Mouse (Mus musculus): ENCODE data around the gene Rbbp8nl. TPM values are rescaled to one million over a fixed set of nuclear protein-coding genes. Genes with fewer than 3 reads are reported as not detected.

Gene Rbbp8nl
- polyA plus RNA-seq, 1 experiment from 2014 or later: 0.68 TPM

DNA sequence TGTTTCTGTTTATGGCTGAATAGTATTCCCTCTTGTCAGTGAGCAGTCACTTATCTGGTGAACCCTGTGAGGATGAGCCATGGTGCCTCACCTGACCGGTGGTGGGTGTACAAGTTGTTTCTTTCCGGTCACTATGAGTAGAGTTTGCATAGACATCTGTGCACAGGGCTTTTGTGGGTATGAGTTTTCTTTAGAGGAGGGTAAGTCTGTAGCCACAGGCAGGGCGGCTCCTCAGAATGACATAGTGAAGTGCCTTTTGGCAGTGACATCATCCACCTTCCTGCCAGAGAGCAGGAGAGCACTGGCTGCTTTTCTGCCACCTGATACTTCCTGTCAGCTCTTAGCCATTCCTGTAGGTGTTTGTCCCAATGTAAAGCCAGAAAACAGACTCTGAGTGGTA is 15.8 kb upstream of the Rbbp8nl start:
- Histone ChIP-seq H3K36me3 (no peaks in the 10 kb centered on the region), H3K27me3 (ENCODE audit: insufficient read depth, poor library complexity, severe bottlenecking) (no peaks in the 10 kb centered on the region), H3K9me3 (no peaks in the 10 kb centered on the region), H3K4me1 (peaks cover 52% of the 10 kb centered on the region), H3K4me3 (no peak overlapping the region), H3K27ac (no peak overlapping the region)
- no peak for DNase-seq (ENCODE audit: low spot score)
- WGBS: 78% methylated on average over 3 of the region's 3 CpGs

DNA sequence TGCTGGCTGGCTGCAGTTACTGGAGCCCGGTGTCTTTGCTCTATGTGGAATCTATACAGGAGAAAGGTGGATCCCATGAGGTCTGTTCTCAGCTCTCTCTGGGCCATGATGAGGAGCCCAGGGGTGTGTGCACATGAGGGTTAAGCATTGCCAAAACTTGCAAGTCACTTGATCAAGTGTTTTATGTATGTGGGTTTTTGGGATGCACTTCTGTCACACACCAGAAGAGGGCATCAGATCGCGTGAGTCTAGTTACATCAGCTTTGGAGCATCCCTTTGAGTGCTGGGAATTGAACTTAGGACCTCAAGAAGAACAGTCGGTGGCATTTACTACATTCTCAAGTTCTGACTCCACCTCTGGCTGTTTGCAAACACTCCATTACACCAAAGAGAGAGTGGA is 14.9 kb upstream of the Rbbp8nl start:
- no peaks in the 10 kb centered on the region for H3K27me3 ChIP-seq (ENCODE audit: insufficient read depth, poor library complexity, severe bottlenecking)
- WGBS: 56% methylated on average over 4 of the region's 4 CpGs
- no peak overlapping the region for H3K4me3 ChIP-seq
- no peak for DNase-seq (ENCODE audit: low spot score)
- peaks cover 56% of the 10 kb centered on the region for H3K4me1 ChIP-seq
- peak overlapping the region; percentile 78; the same call in 1 of the 2 replicates for H3K27ac ChIP-seq
- no peaks in the 10 kb centered on the region for H3K36me3 ChIP-seq
- no peaks in the 10 kb centered on the region for H3K9me3 ChIP-seq

DNA sequence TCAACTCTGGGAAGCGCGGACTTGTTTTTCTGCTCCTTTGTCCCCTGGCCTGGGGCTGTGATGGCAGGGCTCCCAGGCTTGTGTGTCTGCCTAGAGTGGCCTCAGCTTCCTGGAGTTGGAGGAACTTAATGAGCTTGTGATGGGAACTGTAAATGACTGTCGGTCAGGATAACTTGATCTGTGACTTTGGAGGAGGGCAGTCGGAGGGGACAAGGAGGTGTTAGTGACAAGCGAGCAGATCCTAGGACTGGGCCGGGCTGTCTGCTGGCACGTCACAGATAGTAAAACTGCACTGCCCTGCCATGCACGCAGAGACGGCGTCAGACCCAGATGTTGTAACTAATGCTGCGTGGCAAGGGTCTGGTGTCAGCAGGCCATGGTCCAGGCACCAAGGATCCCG is 13.8 kb upstream of the Rbbp8nl start:
- no peaks in the 10 kb centered on the region for H3K9me3 ChIP-seq
- 54% methylated on average over 12 of the region's 12 CpGs for WGBS
- H3K4me1 ChIP-seq: peaks cover 52% of the 10 kb centered on the region
- H3K27me3 ChIP-seq (ENCODE audit: insufficient read depth, poor library complexity, severe bottlenecking): no peaks in the 10 kb centered on the region
- no peak for DNase-seq (ENCODE audit: low spot score)
- no peak overlapping the region for H3K4me3 ChIP-seq
- no peaks in the 10 kb centered on the region for H3K36me3 ChIP-seq
- H3K27ac ChIP-seq: peak overlapping the region; percentile 78

DNA sequence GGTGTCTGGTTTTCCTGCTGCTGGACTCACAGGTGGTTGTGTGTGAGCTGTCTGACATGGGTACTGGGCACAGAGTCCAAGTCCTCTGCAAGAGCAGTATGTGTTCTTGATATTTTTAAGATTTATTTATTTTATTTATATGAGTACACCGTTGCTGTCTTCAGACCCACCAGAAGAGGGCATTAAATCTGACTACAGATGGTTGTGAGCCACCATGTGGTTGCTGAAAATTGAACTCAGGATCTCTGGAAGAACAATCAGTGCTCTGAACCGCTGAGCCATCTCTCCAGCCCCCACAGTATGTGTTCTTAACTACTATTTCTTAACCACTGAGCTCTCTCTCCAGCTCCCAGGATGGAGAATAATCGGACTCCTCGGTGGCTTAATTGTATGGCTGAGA is 12.5 kb upstream of the Rbbp8nl start:
- Histone ChIP-seq H3K9me3 (no peaks in the 10 kb centered on the region), H3K4me1 (peaks cover 46% of the 10 kb centered on the region), H3K4me3 (no peak overlapping the region), H3K36me3 (no peaks in the 10 kb centered on the region), H3K27ac (no peak overlapping the region), H3K27me3 (ENCODE audit: insufficient read depth, poor library complexity, severe bottlenecking) (no peaks in the 10 kb centered on the region)
- WGBS: 76% methylated on average over 4 of the region's 4 CpGs
- no peak for DNase-seq (ENCODE audit: low spot score)

DNA sequence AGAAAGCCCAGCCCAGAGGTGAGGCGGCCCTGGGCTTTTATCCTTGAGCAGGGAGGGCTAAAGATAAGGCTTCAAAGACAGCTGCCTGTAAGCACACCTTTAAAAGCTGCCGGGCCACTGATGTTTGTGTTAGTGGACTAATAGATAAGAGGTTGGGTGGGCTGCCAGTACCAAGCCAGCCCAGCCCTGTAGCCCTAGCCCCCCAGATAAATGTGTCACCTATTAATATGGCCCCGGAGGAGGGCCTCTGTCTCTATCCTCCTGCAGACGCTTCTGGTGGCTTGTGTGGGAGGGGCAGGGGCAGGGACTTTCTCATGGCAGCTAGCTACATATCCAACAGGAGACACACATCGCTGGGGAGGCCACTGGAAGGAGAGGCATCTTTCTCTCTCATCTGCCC is 11.1 kb upstream of the Rbbp8nl start:
- DNase-seq (ENCODE audit: low spot score): no peak
- Histone ChIP-seq H3K36me3 (no peaks in the 10 kb centered on the region), H3K4me3 (0 out of 2 replicates have a peak overlapping the region, but pooled peaks have one; percentile 3), H3K27me3 (ENCODE audit: insufficient read depth, poor library complexity, severe bottlenecking) (no peaks in the 10 kb centered on the region), H3K4me1 (peaks cover 40% of the 10 kb centered on the region), H3K27ac (0 out of 2 replicates have a peak overlapping the region, but pooled peaks have one; percentile 23), H3K9me3 (no peaks in the 10 kb centered on the region)
- WGBS: 16% methylated on average over 5 of the region's 5 CpGs

DNA sequence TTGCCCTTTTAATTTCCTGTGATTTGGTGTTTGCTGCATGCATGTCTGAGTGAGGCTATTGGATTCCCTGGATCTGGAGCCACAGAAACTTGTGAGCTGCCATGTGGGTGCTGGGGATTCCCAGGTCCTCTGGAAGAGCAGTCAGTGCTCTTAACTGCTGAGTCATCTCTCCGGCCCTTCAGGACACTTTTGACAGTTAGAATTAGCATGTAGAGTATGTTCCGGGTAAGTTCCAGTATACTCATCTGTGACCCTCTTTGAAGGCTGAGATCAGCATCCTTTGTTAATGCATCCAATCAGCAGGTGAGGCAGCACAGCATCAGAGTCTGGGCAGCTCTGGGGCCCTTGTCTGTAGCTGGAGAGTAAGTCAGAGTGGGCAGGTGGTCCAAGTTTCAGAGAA is 10.6 kb upstream of the Rbbp8nl start:
- WGBS: 45% methylated on average over 2 of the region's 2 CpGs
- DNase-seq (ENCODE audit: low spot score): no peak

DNA sequence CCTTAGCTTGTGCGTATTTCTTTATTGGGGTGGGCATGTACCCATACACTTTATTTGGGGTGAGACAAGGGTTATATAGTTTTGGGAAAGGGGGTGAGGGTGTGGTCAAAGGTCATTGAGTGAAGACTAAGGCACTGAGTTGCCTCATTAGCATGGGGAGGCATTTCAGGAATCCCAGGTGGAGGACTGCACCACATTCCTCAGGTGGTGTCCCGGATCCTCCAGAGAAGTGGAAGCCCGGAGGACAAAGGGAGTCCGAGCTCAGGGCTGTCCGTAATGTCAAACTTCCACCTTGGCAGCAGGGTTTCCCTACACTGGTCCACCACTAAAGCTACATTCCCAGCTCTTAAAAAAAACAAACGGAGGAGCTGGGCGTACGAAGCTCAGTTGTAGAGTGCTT is 3.2 kb upstream of the Rbbp8nl start:
- Histone ChIP-seq H3K27me3 (ENCODE audit: insufficient read depth, poor library complexity, severe bottlenecking) (no peaks in the 10 kb centered on the region), H3K4me1 (peaks cover 34% of the 10 kb centered on the region), H3K9me3 (no peaks in the 10 kb centered on the region), H3K27ac (no peak overlapping the region), H3K36me3 (no peaks in the 10 kb centered on the region), H3K4me3 (no peak overlapping the region)
- no peak for DNase-seq (ENCODE audit: low spot score)
- 76% methylated on average over 8 of the region's 8 CpGs for WGBS

More for the DNA sequence above, 10.6 kb upstream of the Rbbp8nl start:
- H3K4me1 ChIP-seq: peaks cover 40% of the 10 kb centered on the region
- no peaks in the 10 kb centered on the region for H3K9me3 ChIP-seq
- no peaks in the 10 kb centered on the region for H3K27me3 ChIP-seq (ENCODE audit: insufficient read depth, poor library complexity, severe bottlenecking)
- H3K4me3 ChIP-seq: no peak overlapping the region
- no peaks in the 10 kb centered on the region for H3K36me3 ChIP-seq
- H3K27ac ChIP-seq: 0 out of 2 replicates have a peak overlapping the region, but pooled peaks have one; percentile 23

DNA sequence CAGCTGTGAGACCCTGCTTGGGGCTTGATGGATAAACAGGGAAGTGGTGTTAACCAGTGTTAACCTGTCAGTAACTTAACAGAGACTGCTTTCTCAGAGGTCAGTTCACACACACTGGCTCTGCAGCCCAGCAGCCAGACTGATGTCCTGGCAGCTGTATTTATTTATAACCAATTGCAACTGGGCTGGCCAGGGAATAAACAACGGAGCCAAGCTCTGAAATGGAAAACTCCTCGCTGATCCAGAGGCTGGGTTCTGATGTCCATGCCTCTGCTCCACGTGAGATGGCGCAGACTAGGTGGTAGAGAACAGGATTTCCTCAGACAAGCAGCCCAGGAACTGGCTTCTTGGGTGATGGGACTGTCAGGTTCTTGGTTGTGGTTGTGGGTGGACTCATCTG is 2.3 kb upstream of the Rbbp8nl start:
- Histone ChIP-seq H3K36me3 (no peaks in the 10 kb centered on the region), H3K4me3 (no peak overlapping the region), H3K9me3 (no peaks in the 10 kb centered on the region), H3K27me3 (ENCODE audit: insufficient read depth, poor library complexity, severe bottlenecking) (no peaks in the 10 kb centered on the region), H3K4me1 (peaks cover 34% of the 10 kb centered on the region), H3K27ac (peak overlapping the region; percentile 67; the same call in 1 of the 2 replicates)
- DNase-seq (ENCODE audit: low spot score): no peak
- 66% methylated on average over 4 of the region's 4 CpGs for WGBS

DNA sequence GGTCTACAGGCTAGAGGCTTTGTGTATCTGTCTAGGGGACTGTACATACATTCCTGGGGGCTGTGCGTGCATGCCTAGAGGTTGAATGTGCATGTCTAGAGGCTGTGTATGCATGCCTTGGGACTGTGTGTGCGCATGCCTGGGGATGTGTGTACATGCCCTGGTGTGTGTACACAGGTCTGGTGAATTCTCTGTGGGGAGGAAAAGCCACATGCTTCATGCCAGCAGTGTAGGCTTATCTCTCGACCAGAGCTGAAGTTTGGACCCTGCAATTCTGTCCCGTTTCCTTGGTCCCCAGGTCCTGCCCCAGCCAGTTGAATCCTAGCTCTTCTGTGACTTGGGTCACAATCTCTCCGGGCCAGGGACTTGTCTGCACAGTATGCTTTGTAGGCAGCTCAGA is 1.9 kb upstream of the Rbbp8nl start:
- Histone ChIP-seq H3K4me1 (peaks cover 34% of the 10 kb centered on the region), H3K4me3 (peak overlapping the region; percentile 2; the same call in 1 of the 2 replicates), H3K27ac (peak overlapping the region; percentile 67; the same call in 1 of the 2 replicates), H3K36me3 (no peaks in the 10 kb centered on the region), H3K9me3 (no peaks in the 10 kb centered on the region), H3K27me3 (ENCODE audit: insufficient read depth, poor library complexity, severe bottlenecking) (no peaks in the 10 kb centered on the region)
- 59% methylated on average over 5 of the region's 5 CpGs for WGBS
- no peak for DNase-seq (ENCODE audit: low spot score)

DNA sequence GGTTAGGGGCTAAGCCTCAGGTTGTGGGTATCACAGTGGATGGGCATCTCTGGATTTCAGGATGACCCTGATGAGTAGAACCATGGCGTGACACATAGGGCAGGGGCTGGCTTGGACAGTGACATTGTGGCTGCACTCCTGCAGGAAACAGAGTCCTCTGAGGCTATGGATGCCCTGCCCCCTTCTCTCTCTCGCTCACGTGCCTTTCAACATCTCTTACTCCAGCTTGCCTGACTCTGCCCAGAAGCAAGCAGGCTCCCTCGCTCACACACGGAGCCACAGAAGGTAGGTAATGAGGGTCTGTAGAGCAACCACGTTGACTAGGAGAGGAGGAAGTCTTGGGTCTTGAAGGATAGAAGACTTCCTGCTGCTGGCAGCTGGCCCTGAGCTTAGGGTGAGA is 824 bp upstream of the Rbbp8nl start:
- no peaks in the 10 kb centered on the region for H3K9me3 ChIP-seq
- H3K27ac ChIP-seq: peak overlapping the region; percentile 67
- H3K4me1 ChIP-seq: peaks cover 34% of the 10 kb centered on the region
- no peak for DNase-seq (ENCODE audit: low spot score)
- no peaks in the 10 kb centered on the region for H3K27me3 ChIP-seq (ENCODE audit: insufficient read depth, poor library complexity, severe bottlenecking)
- no peak overlapping the region for H3K4me3 ChIP-seq
- H3K36me3 ChIP-seq: no peaks in the 10 kb centered on the region
- WGBS: 33% methylated on average over 6 of the region's 6 CpGs

DNA sequence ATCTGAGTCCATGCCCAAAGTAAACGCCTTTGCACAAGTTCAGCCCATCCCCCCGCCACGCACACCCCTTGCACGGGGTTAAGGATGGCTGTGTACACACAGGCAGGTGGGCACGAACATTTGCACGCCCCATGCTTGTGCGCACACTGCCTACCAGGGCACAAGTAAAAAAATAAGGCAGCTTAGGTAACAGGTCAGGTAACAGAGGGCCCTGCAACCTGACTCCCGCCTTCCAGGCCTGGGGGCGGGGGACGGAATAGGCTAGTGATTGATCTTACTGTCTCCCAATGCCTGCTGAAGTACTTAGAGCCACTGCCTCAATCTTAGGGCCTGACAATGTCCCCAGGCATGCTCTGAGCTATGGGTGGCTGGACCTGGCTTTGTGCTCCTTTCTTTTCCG is 713 bp downstream of the Rbbp8nl start:
- Histone ChIP-seq H3K9me3 (no peaks in the 10 kb centered on the region), H3K27me3 (ENCODE audit: insufficient read depth, poor library complexity, severe bottlenecking) (no peaks in the 10 kb centered on the region), H3K4me1 (peaks cover 43% of the 10 kb centered on the region), H3K36me3 (no peaks in the 10 kb centered on the region), H3K27ac (peak overlapping the region; percentile 67), H3K4me3 (no peak overlapping the region)
- WGBS: 57% methylated on average over 11 of the region's 11 CpGs
- DNase-seq (ENCODE audit: low spot score): no peak

DNA sequence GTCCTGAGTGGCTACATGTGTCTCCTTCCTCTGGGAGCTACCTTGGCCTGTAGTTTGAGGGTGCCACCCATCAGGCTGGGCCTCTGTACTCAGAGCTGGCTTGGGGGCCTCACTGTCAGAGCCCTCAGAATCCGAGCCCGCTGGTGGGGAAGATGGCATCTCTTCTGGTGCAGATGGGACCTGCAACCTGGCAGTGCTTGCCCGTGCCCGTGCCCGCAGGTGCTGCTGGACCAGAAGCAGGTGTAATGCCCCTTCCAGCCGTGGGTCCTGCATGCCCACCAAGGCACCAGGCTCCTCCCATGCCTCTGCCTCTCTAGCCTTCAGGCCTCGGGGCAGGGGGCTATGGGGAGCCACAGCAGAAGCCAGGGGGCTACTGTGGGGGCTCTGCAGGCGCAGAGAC is 10.4 kb downstream of the Rbbp8nl start:
- WGBS: 81% methylated on average over 8 of the region's 8 CpGs
- no peaks in the 10 kb centered on the region for H3K9me3 ChIP-seq
- DNase-seq (ENCODE audit: low spot score): no peak
- H3K4me1 ChIP-seq: peaks cover 46% of the 10 kb centered on the region
- H3K4me3 ChIP-seq: no peak overlapping the region
- no peaks in the 10 kb centered on the region for H3K36me3 ChIP-seq
- H3K27me3 ChIP-seq (ENCODE audit: insufficient read depth, poor library complexity, severe bottlenecking): peaks cover 17% of the 10 kb centered on the region
- 0 out of 2 replicates have a peak overlapping the region, but pooled peaks have one; percentile 38 for H3K27ac ChIP-seq

DNA sequence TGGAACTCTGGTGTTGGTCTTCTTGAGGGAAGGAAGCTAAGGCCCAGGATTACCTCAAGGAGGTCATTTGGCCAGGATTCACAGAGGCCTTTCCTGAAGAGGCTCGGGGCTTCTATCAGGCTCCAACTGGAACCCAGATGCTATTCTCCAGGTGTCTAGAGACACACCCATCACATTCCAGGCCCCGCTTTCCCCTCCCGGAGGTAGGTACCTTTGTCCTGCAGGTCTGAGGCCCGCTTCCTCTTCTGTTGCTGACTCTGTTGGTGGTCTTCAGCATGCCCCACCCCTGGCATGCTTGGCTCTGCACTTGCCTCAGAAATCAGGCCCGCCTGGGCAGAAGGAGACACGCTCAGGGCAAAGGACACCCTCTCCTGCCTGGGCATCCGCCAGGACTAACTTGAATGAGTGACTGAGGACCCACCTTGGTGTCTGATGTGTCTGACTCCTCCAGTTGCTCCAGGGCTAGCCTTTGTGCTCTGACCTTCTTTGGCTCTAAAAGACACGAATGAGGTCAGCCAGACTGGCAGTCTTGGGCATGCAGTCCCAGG is 11.8 kb downstream of the Rbbp8nl start:
- no peak overlapping the region for H3K4me3 ChIP-seq
- 71% methylated on average over 8 of the region's 8 CpGs for WGBS
- H3K4me1 ChIP-seq: peaks cover 46% of the 10 kb centered on the region
- H3K27ac ChIP-seq: peak overlapping the region; percentile 71
- H3K9me3 ChIP-seq: no peaks in the 10 kb centered on the region
- no peaks in the 10 kb centered on the region for H3K36me3 ChIP-seq
- DNase-seq (ENCODE audit: low spot score): no peak
- peaks cover 17% of the 10 kb centered on the region for H3K27me3 ChIP-seq (ENCODE audit: insufficient read depth, poor library complexity, severe bottlenecking)

DNA sequence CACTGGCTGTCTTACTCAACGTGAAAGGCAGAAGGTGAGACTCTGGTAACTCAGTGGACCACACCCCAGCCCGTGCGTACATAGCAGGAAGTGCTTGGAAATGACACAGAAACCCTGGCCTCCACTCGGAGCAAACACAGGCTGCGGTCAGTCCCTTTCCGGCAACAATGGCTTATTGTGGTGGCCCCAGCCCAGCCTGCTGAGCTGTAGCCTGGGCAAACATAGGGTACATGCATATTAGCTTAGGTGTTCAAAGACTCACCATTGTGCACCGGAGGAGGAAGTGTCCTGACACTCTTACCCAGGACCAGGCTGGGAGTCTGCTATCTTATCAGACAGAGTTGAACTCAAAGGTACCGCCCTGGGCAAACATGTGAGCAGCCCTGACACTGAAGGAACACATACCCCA is 12.8 kb downstream of the Rbbp8nl start:
- Histone ChIP-seq H3K27me3 (ENCODE audit: insufficient read depth, poor library complexity, severe bottlenecking) (peaks cover 17% of the 10 kb centered on the region), H3K4me3 (peak overlapping the region; percentile 35; the same call in 1 of the 2 replicates), H3K9me3 (no peaks in the 10 kb centered on the region), H3K36me3 (no peaks in the 10 kb centered on the region), H3K4me1 (peaks cover 54% of the 10 kb centered on the region), H3K27ac (peak overlapping the region; percentile 71)
- no peak for DNase-seq (ENCODE audit: low spot score)
- 29% methylated on average over 8 of the region's 8 CpGs for WGBS
